Mouse (Mus musculus) gonadal fat pad, adult 2 months (tissue): ENCODE results near the gene Grn. TPM values are rescaled to one million over a fixed set of nuclear protein-coding genes. Genes with fewer than 3 reads are reported as not detected.

Experiments used
- DNase-seq: peaks from one replicate; pipeline ENCODE4 v3.0.0-alpha.2; 2012; ENCODE audit warnings: low read depth
- polyA plus RNA-seq: library from polyadenylated mRNA; depleted of rRNA; stranded (reverse); fragments of >200 nt; gene quantifications from 2 replicates; pipeline ENCODE4 v1.2.3, GENCODE M21; 2012

The Grn gene
- polyA plus RNA-seq, 1 experiment: 205 TPM

DNA sequence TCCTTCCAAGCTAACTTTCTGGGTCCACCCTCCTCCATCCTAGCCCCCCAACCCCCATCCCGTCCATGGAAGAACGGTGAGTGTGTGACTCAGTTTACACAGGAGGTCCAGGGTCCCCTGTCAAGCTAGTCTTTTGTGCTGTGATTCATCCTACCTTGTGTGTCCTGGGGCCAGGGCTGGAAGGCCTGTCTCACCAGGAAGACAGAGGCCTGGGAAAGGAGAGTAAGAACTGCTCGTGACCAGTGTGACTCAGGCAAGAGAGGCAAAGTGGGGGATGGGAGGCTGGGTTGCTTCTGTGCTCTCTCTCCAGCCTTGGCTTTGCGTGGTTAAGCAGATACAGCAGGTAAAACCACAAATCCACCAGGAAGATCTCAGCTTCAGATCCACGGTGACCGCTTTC, 5.4 kb upstream of the Grn start:
- DNase-seq: no peak

DNA sequence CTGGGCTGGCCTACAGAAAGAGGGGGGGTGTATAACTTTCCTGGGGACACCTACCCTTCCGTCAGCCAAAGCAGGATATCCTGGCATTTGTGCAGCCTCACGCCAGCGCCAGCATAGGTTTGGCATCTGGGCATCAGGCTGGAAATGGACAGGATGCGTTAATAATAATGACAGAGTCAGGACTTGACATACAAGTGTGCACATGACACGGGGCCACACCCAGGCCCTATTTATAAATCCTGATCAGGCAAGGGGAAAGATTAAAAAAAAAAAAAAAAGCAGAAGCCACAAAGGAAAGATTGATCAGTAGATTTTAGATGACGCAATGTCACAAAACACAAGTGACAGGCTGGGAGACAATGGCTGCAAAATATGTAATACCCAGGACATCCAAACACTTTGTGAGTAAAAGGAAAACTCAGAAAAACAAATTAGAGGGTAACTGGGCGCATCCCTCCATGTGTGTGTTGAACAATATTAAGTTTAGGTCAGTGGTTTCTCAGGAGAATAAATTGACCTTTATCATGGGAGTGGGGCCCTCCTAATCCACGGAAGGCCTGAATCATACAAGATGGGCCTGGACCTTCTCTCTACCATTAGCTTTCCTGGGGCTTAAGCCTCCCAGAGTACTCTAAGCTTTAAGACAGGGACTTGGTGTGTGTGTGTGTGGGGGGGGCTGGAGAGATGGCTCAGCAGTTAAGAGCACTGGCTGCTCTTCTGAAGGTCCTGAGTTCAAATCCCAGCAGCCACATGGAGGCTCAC, 4.4 kb upstream of the Grn start:
- DNase-seq: no peak

DNA sequence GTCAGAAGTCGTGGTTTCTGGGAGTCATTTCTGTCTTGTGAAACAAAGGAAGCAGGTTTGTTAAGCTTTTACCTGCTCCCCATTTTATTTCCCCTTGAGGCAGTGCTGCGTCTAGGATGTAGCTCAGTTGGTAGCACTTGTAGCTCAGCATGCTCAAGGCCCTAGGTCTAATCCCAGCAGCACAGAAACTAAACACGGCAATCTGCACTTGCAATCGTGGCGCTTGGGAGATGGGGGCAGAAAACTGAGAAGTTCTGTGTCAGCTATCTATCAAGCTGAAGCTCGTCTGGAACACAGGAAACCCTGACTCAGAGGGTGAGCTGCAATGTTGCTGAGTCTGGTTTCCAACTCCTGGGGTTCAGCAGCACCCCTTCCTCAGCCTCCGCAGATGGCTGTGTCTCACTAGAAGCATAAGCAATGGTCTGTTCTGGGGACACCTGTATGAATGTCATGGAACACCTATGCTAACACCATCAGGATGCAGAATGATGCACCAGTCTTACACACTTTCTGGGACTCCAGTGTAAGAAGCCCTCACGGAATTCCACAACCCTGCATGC, 1.1 kb upstream of the Grn start:
- DNase-seq: no peak

DNA sequence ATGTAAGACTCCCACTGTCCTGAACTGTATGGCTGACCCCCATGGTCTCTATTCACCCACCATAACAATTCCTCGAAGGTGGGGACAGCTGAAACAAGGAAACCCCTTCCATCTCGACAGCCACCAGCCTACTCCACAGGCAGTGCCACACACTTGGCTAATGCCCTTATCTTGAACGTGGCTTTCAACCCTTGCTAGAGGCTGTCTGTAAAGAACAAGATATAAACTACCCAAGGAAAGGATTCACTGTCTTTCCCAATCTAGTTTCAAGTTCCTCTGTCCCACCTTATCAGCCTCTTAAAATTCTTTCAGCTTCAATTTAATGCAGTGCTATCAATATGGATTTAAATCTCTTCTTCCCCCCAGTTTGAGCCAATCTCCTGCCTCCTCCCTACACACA, 564 bp upstream of the Grn start:
- no peak for DNase-seq

DNA sequence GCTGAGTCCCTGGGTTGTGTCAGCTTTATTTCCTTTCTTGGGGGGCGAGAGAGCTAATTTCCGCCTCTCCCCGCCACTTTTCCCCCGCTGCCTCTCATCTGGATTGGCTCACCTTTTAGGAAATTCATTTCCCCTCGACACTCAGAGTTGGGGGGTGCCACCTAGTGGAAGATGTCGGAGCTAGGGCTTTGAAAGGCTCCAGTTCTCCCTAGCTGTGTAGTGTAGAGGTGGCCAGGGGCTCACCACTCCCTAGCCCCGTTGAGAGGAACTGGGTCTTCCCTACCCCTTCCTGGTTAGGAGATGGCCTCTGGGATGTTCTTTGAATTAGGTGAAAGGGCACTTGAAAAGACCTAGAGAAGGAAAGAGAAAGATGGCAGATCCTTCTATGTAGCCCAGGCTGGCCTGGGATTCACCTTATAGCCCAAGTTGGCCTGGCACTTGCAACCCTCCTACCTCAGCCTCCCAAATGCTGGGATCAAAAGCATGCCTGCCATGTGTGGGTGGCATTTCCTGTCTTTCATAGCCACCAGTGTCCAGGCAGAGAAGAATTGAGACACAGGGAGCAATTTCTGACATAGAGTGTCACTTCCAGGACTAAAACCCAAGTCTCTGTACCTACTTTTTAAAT, 1.0 kb downstream of the Grn start:
- DNase-seq: no peak

DNA sequence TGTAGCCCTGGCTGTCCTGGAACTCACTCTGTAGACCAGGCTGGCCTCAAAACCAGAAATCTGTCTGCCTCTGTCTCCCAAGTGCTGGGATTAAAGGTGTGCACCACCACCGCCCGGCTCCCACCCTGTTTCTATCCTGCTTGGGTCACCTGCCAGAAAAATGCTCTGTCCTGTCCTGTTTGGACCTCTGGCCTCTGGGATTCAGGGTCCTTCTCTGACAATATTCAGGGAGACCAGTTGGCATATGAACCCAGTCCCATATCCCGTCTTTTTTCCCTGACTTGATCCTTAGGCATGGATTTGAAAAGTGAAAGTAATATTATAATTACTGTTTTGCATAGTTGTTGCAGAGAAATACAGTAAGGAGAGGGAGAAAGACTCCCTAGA, 1.6 kb downstream of the Grn start:
- DNase-seq: no peak

DNA sequence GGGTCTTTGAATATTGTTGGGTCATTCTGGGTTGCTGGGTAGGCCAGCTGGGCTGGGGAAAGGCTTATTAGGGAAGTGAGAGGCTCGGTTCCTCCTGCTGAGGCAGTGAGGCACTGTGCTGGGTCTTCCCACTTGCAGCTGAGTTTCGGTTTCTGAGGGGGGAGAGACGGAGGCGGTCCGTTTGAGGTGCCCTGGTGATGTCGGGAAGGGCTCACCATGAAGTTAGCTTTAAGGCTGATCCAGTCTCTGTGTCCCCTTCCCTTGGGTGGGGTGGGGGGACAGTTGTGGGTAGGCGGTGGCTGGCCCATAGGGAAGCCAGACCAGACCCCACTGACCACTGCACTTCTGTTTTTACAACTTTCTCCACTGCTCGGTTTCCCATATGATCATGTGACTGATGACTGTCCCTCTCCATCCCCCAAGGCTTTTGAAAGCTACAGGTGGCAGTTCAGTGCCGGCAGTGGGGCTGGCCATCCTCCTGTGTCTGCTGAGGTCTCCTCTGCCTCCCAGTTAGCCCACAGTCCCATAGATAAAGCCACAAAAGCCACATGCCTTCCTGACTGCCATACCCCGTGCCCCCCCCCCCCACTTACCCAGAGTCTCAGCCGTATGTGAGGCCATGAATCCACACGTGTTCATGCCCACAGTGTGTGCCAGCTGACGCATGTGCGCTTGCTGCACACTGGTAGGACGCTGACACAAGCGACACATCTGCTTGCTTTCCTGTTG, 2.2 kb downstream of the Grn start:
- no peak for DNase-seq

DNA sequence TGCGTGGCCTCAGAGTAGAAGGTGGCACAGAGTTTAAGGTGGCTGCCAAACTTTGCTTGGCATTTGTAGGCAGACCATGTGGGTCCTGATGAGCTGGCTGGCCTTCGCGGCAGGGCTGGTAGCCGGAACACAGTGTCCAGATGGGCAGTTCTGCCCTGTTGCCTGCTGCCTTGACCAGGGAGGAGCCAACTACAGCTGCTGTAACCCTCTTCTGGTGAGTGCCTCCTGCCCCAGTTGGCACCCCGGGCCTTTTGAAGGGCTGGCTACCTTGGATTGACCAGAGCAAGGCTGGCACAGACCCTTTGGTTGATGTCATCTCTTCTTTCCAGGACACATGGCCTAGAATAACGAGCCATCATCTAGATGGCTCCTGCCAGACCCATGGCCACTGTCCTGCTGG, 2.8 kb downstream of the Grn start:
- DNase-seq: no peak

DNA sequence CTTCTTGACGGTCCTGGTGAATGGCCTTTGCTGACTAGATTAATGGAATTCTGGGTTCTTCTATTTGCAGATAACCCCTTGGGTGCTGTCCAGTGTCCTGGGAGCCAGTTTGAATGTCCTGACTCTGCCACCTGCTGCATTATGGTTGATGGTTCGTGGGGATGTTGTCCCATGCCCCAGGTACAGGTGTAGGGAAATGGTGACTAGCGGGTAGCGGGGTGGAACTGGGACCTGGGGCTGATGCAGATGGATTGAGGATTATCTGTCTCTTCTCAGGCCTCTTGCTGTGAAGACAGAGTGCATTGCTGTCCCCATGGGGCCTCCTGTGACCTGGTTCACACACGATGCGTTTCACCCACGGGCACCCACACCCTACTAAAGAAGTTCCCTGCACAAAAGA, 3.8 kb downstream of the Grn start:
- DNase-seq: no peak

DNA sequence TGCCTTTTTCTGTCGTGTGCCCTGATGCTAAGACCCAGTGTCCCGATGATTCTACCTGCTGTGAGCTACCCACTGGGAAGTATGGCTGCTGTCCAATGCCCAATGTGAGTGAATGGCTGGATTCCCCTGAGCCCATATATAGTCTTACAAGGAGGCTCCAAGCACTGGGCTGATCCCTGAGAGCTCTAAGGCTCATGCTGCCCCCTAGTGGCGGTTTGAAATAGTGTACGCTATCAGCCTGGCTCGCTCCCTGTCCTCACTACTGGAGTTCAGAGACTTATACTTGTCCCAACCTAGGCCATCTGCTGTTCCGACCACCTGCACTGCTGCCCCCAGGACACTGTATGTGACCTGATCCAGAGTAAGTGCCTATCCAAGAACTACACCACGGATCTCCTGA, 4.3 kb downstream of the Grn start:
- DNase-seq: no peak

DNA sequence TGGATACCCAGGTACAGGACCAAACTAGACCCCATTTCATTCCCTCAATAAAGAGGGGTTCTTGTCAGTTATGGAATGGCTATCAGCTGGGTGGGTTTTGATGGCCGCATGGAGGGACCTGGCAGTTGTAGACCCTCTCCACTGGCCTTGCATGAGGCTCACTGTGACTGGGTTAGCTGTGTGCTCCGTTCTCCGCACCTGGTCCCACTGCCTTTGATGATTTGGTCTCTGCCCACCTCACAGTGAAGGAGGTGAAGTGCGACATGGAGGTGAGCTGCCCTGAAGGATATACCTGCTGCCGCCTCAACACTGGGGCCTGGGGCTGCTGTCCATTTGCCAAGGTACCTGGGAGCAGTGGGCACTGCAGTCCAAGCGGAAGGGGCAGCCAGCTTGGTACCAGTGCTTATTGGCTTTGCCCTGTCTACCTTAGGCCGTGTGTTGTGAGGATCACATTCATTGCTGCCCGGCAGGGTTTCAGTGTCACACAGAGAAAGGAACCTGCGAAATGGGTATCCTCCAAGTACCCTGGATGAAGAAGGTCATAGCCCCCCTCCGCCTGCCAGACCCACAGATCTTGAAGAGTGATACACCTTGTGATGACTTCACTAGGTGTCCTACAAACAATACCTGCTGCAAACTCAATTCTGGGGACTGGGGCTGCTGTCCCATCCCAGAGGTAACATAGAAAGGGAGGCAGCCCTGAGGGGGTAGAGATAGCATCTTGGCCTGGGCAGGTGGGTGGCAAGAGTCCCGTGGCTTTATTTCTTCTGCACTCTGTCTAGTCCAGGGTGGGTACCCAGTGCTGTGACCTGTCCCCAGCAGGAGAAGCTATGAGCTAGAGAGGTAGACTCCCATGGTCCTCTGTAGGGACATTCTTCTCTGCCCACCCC, 4.9 kb downstream of the Grn start:
- DNase-seq: no peak

DNA sequence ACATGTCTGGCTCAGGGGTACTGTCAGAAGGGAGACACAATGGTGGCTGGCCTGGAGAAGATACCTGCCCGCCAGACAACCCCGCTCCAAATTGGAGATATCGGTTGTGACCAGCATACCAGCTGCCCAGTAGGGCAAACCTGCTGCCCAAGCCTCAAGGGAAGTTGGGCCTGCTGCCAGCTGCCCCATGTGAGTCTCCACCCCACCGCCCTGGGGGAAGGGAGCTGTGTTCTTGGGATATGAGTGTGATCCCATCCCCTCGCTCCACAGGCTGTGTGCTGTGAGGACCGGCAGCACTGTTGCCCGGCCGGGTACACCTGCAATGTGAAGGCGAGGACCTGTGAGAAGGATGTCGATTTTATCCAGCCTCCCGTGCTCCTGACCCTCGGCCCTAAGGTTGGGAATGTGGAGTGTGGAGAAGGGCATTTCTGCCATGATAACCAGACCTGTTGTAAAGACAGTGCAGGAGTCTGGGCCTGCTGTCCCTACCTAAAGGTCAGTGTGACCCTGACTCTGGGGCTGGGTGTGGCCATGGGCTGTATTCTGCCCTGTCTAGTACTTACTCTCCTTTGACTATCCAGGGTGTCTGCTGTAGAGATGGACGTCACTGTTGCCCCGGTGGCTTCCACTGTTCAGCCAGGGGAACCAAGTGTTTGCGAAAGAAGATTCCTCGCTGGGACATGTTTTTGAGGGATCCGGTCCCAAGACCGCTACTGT, 5.8 kb downstream of the Grn start:
- no peak for DNase-seq

DNA sequence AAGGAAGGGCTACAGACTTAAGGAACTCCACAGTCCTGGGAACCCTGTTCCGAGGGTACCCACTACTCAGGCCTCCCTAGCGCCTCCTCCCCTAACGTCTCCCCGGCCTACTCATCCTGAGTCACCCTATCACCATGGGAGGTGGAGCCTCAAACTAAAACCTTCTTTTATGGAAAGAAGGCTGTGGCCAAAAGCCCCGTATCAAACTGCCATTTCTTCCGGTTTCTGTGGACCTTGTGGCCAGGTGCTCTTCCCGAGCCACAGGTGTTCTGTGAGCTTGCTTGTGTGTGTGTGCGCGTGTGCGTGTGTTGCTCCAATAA, 6.3 kb downstream of the Grn start:
- no peak for DNase-seq

DNA sequence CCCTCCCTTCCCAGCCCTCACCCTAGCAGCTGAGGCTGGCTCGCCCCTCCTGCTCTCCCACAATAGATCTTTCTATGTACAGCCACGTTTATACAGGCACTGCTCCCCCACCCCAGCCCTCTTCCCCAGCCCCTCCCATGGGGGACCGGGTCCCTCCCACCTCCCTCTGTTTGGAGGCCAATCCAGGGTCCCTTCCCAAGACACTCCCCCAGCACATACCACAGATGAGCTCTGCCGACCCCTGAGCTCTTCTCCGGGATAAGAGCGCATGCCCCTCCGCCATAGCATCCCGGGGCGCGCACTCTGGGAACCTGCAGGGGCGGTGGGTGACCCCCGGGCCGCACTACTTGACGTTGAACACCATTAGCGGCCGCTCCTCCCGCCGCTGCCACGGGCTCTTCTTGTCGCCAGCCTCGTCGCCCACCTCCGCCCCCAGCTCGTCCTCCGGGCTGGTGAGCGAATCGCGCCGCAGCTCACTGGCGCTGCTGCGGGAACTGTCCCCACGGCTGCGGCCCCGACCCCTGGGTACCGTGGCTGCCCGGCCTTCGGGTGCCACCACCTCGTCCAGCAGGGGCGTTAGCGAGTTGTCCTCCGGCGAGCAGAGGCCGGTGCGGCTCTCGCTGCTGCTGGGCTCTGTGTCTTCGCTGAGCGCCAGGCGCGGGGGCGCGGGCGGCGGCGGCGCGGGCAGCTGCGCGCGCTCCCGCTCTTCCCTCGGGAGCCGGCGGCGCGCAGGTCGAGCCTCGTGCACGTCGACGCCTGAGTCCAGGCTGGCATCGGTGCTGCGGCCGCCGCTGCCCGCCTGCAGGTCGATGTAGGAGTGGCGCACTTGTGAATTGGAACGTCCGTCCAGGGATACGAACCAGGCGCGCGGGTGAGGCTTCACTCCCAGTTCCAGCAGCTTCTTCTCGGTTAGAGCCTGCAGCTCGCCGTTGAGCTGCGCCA, 7.3 kb downstream of the Grn start:
- DNase-seq: no peak

DNA sequence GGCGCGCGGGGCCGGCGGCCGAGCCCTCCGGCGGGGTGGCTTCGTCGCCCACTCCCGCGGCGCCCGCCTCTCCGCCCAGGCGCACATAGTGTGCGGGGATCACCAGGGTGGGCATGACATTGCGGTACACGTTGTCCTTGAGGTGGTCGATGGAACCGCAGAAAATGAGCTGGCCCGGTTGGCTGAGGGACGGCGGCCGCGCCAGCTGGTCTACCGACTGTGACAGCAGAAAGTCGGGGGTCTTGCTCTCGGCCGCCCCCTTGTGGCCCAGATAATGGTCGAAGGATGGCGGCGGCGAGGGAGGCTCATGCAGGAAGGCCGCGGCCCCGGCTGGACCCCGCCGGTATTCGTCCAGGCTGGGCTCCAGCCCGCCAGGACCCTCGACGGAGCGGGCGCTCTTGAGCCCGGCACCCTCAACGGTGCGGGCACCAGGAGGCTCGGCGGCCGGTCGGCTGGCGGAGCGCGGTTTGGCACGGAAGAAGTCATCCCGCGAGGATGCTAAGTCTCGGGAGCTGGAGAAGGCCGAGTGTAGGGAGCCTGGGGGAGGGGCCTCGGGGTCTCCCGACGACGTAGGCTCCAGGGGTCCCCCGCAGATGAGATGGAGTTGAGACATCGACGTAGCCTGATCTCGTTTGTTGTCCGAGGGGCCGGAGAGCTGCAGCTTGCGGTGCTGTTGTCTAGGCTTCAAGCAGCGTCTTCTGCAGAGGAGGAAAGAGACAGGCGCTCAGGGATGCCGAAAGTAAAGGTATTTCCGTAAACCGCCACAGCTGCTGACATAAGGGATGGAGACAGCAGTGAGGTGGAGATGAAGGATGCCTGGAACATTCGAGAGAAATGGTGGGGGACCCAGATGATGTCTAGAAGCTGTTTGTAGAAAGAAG, 8.3 kb downstream of the Grn start:
- DNase-seq: no peak

DNA sequence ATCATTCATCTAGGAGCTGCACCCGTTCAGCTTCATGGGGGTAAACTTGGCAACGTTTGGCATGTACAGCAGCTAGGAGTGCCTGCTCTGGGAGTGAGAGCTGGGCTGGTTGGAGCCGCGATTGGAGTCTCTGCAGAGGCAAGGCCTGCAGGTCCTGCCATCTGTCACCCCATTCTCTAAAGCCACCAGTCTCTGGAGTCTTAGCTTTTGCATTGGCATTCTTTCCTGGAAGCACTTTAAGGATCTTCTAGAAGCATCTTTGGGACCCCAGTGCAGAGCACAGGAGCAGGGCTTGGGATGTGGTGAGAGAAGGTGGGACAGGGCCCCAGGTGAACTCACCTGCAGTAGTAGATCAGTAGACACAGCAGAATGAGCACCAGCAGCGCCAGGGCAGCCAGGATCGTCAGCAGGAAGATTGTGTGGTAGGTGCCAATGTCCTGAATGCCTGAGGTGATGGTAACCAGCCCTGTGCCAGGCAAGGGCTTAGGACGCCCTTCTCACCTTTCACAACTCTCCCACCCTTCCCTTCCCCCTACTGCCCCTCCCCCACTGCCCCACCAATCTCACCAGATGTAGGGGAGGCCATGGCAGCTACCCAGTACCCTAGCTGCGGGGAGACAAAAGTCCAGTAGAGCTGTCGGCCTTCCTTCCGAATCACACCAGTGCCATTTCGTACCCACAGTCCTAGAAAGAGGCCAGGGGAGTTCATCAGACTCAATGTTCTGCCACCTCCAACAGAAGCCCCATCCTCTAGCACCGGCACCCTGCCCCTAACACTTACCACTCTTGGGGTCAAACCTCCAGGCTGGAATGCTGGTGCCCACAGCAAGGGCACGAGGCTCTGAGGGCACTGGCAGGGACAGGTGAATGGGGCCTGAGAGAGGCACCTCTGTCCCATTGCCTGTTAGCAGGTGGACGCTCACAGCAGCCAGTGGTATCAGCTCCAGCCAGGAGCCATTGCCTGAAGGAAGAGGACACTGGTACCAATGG, 9.3 kb downstream of the Grn start:
- DNase-seq: no peak

DNA sequence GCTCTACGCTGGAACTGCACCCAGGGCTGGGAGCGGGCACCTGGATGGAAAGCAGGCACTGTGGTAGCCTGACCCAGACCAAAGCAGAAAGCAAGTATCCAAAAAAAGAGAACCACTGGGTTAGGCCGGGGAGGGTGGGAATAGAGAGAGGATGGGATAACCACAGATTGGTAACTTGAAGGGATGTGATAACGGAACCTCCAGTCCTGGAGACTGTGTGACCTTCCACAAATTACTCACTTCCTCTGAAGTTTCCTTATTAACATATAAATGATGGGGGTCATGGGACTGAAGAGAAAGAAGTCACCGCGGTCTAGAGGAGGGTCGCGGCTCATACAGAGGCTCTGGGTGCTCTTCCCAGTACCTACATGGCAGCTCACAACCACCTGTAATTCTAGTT, 10.1 kb downstream of the Grn start:
- no peak for DNase-seq

DNA sequence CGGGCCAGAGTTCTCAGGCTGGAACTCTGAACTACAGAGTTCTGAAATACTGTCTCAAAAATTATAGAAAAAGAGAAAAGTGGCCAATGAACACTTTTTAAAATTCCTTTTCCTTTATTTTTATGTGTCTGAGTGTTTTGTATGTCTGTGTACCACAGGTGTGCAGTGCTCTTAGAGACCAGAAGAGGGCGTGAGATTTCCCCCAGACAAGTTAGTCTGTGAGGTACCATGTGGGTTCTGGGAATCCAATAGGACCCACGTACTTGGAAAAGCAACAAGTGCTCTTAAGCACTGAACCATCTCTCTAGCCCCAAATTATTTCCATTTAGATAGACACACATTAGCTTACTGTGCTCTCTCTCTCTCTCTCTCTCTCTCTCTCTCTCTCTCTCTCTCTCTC, 11.3 kb downstream of the Grn start:
- DNase-seq: no peak
